Mouse (Mus musculus) granulocyte monocyte progenitor cell, adult 5-6 weeks (primary cell): ENCODE measurements at regions not wholly inside any gene's neighbourhood (a gene's known extent, or its start where the extent isn't known, plus 50 kb on each side); places are given as distances from the start of the nearest gene placed in this dataset.

ENCODE experiments used
- ATAC-seq: replicated peaks from 2 replicates; pipeline ENCODE4 v1.8.0; 2016; ENCODE audit warnings: mild to moderate bottlenecking, moderate TSS enrichment, inconsistent platforms; ENCODE audit not compliant: poor library complexity, severe bottlenecking

- ATAC-seq, result no peak
Observed at GRCm38 (mm10) chr11:112885336-112885940, 103.4 kb downstream of the Sox9 start.

DNA sequence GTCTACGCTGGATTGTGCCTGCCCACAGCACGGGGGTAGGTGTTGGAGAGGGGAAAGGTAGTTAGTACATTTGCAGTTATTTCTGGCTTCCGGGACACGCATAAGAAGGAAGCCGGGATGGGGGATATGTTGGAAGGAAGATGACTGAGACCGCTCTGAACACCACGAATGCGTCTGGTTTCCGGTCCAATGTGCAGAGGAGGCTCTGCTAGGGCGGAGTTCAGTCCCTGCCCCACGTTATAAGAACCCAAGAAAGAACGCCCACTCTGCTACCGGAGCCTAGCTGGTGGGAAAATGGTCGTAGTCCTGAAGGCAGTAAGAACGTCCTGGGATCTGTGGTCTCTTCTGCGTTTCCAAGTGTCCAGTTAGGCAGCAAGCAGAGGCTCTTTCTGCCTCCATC is 104.1 kb downstream of the Sox9 start:
- no peak for ATAC-seq

DNA sequence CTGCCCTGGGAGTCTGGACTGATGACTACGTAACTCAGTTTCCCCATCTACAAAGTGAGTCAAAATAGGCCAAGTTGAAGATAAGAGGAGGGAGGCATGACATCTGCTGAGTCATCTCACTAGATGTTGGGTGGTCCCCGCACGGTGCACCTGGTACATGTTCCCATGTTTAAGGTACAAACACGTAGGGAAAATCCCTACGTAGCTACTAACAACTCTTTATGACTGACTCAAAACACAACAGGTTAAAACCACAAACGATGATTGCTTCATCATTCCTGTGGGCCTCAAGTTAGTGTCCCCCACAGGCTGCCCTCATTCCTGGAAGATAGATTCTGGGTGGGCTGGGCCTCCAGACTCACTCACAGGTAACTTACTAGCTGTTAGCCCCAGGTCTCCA is 107.7 kb downstream of the Sox9 start:
- no peak for ATAC-seq

GRCm38 (mm10) chr11:112897597-112897996 is 115.6 kb downstream of the Sox9 start:
- ATAC-seq, result no peak

DNA sequence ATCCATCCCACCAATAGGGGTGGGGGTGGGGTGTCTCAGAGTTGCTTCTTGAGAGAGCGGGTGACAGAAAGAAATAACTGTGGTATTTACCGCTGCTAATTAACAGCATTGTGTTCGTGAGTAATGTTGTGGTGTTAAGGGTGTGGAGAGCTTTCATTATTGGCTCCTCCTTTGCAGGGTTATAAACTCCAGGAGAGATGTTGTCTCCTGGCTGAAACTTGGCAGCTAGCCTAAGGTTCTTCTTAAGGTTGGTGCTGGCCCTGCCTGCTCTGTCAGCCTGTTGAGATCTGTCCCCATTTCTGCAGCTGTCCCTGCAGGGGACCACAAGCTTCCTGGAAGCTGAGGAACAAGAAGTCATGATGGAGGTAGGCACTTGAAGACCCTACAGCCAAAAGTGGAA is 120.6 kb downstream of the Sox9 start:
- no peak for ATAC-seq

DNA sequence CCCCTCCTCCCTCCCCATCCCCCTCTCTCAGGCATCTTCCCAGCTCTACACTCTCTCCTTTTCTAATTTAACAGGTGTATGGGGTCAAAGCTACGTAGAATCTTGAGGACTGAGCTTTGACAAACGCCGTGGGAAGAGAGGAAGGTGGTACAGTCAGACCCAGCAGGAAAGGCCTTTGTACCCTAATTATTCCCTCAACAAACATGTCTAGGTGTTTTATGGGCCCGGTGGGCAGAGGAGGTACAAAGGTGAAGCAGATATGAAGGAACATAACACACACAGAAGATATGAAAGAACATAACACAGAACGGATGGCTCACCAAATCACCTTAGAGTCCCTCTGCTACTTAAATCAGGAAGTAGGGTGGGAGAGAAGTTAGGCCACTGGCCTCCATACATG is 128.3 kb downstream of the Sox9 start:
- ATAC-seq, result no peak

GRCm38 (mm10) chr11:112912875-112913274 is 130.9 kb downstream of the Sox9 start:
- no peak for ATAC-seq

- ATAC-seq, result no peak
Observed at GRCm38 (mm10) chr11:112916923-112917322, 134.9 kb downstream of the Sox9 start.

- no peak for ATAC-seq
Observed at GRCm38 (mm10) chr11:112920131-112920530, 138.1 kb downstream of the Sox9 start.

DNA sequence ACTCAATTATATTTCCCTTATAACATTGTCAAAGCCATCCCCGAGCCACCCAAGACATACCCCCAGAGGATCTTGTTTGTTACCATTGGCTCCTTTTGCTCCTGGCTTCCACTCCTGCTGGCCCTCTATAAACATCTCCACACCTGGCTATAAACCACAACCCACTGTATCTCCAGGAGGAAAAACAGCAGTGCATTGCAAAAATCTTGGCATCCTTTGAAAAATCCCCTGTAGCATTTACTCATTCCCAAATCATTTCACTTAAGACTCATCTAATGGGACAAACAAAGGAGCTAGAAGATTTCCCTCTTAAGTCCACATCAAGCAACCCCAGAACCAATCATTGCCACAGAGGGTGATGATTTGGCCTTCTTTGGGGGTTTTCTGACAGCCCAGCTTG is 142.6 kb downstream of the Sox9 start:
- no peak for ATAC-seq

- ATAC-seq, result no peak
Observed at GRCm38 (mm10) chr11:112925140-112925539, 143.1 kb downstream of the Sox9 start.

DNA sequence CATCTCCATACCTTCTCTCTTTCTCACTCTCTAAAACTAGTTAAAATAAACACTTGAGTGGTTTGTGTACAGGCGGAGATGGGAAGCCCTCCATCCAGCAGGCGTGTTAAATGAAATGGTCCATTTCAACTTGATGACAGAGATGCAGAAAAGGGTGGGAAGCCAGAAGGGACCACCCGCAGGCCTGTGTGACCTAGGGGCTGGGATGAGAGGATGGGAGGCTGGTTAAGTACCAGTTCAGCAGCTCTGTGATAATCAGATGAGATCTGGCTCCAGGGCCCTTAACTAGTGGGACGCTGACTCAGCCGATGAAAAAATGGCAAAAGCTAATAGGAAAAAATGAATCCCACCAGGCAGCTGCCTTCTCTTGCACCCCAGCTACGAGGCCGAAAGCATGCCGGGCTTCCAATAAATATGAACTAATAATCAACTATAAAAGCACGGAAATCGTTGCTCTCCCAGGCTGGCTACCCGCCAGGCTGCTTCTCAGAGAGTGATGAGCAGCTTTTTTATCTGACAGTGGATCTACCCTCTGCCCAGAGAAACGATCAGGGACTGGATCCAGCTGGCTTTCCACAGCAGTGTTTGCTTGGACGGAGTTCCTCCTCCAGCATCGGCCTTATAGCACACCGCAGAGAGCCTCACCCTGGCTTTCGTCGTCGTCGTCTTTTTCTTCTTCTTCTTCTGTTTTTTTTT is 144.5 kb downstream of the Sox9 start:
- no peak for ATAC-seq

DNA sequence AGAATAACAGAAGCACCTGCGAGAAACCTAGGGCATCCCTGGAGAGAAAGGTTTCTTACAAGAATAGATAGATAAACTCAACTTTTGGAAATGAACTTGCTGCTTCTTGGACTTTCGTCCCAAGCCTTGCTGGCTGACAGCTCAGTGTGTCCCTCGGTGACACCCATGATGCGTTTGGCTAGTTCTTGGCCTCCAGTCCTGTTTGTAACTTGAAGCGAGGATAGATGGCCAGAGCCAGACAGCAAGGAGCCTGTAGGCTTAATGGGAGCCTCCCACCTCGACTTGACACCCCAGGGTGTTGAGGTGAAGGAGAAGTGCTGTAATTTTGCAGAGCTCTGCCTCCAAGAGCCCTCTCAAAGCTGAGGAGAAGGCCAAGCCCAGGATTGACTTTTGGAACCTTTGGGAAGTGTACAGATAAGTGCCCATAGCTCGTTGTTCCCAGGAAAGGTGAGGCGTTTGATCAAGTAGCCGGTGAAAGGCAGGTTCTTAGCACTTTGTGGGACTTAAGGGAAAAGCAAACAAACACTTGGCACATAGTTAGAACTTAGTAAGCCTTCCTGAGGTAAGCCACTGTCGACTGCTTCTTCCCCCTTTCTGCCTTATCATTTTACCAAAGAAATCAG is 148.3 kb downstream of the Sox9 start:
- ATAC-seq, result no peak

DNA sequence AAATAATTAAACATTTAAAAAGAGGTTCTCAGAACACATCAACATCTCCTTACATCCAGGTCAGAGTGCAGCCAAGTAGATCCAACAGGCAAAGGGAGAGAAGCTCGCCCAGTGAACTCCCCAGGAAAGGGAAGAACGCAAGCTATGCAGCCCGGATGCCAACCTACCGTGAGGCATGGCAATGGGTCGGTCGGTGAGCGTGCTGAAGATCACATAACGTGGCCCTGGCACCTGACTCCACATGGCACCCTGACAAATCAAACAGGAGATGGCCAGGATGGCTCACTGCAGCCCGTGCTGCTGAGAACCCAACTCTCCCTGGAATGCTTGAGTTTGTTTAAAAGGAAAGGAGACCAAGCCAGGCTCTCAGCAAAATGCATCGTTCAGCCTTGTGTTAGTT is 156.0 kb downstream of the Sox9 start:
- no peak for ATAC-seq

- no peak for ATAC-seq
Observed at GRCm38 (mm10) chr11:112951421-112951820, 169.4 kb downstream of the Sox9 start.

DNA sequence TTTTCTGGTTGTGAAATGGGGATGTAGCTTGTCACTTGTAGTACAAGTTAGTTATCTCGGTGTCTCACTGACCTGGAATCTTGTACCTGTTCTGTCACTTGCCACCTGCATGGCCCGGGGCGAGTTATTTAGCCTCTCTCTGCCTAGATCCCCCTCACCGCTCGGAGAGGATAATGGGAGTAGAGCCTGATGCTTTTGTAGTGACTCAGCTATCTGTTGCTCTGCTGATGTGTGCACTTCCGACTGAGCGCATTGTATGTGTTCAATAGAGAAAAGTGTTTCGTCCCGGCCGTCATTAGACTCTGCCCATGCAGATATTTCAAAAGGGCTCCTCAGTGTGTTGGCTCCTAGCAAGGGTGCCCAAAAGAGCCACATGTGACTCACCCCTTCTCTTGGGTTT is 170.3 kb downstream of the Sox9 start:
- ATAC-seq, result no peak

GRCm38 (mm10) chr11:112953491-112953890 is 171.5 kb downstream of the Sox9 start:
- ATAC-seq, result no peak

DNA sequence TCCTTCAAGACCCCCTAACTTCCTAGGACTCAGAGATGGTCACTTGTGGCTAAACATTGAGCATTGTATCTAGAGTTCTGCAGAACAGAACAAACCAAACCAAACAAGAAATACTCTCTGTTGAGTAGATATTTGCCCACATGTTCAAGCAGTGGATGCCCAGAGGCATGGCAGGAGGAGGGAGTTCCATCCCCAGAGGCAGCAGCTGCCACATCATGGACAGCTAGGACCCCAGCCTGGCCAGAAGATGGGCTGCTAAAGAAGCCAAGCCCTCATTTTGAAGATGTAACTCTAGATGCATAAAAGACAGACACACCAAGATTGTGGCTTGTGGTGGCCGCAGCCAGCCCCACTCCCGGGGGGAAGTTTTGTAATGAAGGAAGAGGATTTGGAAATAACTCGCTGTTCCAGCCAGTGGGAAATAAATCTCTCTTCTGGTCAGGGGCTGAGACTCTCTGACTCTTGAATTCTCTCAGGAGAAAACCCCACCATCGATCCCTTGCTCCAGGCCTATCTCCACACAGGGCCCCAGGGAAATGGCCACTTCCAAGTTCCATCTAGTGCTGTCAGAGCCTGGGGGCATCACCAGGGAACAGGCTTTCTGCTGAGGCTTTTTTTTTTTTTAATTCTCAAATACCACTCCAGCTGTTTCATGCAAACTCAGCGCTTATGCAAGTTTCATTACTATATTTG is 174.9 kb downstream of the Sox9 start:
- no peak for ATAC-seq

- ATAC-seq, result no peak
Observed at GRCm38 (mm10) chr11:112959609-112960008, 177.6 kb downstream of the Sox9 start.

- ATAC-seq, result no peak
Observed at GRCm38 (mm10) chr11:112973286-112973685, 191.3 kb downstream of the Sox9 start.

DNA sequence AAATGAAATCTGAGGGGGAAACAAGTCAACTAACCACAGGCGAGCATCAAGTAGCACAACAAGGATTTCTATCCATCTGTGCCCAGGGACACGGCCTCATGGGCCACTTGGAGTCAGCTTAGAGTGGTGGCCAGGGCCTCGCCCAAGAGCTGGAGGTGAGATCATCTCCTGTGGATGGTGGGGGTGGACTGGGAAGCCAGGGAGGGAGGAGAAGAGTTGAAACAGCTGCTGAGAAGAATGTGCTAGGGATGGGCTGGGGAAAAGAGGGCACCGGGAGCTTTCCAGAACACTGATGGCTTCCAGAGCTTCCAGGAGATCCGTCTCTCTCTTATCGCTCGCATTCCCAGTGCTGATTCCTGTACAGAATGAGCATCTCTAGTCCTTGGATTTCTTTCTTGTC is 192.9 kb downstream of the Sox9 start:
- ATAC-seq, result no peak
